Mouse (Mus musculus) hindbrain, embryonic 15.5 days (tissue): ENCODE data around the gene B3gnt6. TPM values are rescaled to one million over a fixed set of nuclear protein-coding genes. Genes with fewer than 3 reads are reported as not detected.

Experiments
- ATAC-seq: fragments of 200-750 bp; cut with Nextera tagmentation; 2 replicates; pipeline ENCODE4 v1.8.0; 2017; ENCODE audit warnings: low read depth, moderate number of reproducible peaks, moderate TSS enrichment; ENCODE audit not compliant: low FRiP score
- H3K27ac ChIP-seq: fragments of 300-500 bp; sonication (generic); replicated peaks from 2 replicates; pipeline ENCODE4 v1.5.1; 2015; ENCODE audit warnings: mild to moderate bottlenecking, inconsistent platforms
- H3K27me3 ChIP-seq: fragments of 300-500 bp; sonication (generic); 2 replicates; pipeline ENCODE4 v1.6.1; 2015; ENCODE audit warnings: control low read depth, inconsistent platforms
- H3K36me3 ChIP-seq: fragments of 300-500 bp; sonication (generic); 2 replicates; pipeline ENCODE4 v1.6.1; 2015; ENCODE audit warnings: control low read depth, inconsistent platforms
- H3K4me1 ChIP-seq: fragments of 300-500 bp; sonication (generic); replicated peaks from 2 replicates; pipeline ENCODE4 v1.6.1; 2015; ENCODE audit warnings: control low read depth, inconsistent platforms
- H3K4me2 ChIP-seq: fragments of 300-500 bp; sonication (generic); 2 replicates; pipeline ENCODE4 v1.6.1; 2015; ENCODE audit warnings: moderate library complexity, mild to moderate bottlenecking, inconsistent platforms
- H3K4me3 ChIP-seq: fragments of 300-500 bp; sonication (generic); 2 replicates; pipeline ENCODE4 v1.5.1; 2015; ENCODE audit warnings: mild to moderate bottlenecking, inconsistent platforms
- H3K9ac ChIP-seq: fragments of 300-500 bp; sonication (generic); 2 replicates; pipeline ENCODE4 v1.6.1; 2015; ENCODE audit warnings: inconsistent platforms
- H3K9me3 ChIP-seq: fragments of 300-500 bp; sonication (generic); 2 replicates; pipeline ENCODE4 v1.6.1; 2016; ENCODE audit warnings: control low read depth, inconsistent platforms
- WGBS: fragments of 180-500 bp; shearing (Covaris S2); methylation state at CpG from one replicate; pipeline ENCODE4 v1.1.7; 2015; 5-methylcytosine and 5-hydroxymethylcytosine counted together
- polyA plus RNA-seq: library from polyadenylated mRNA; unstranded; fragments of >200 nt; fragmentation: Nextera tagmentation; extraction: Ambion mirVana; gene quantifications from 2 replicates; pipeline ENCODE4 v1.2.1, GENCODE M21; 2015

Gene B3gnt6
- polyA plus RNA-seq = 0.31 and 0.45 TPM in 2 replicates

- Histone ChIP-seq H3K9ac (no peak within 1 kb of the TSS), H3K27me3 (peaks cover 28% of the 10 kb centered on the region), H3K4me3 (no peak within 1 kb of the TSS), H3K4me1 (peaks cover 2% of the 10 kb centered on the region), H3K36me3 (no peaks in the 10 kb centered on the region), H3K4me2 (no peak within 1 kb of the TSS), H3K9me3 (no peaks in the 10 kb centered on the region), H3K27ac (no peak within 1 kb of the TSS)
- WGBS = 96% methylated on average over 4 of the region's 4 CpGs
- ATAC-seq = no peak
Measured at GRCm38 (mm10) chr7:98199381-98199780, at the start of gene B3gnt6. TSS of gene B3gnt6 (minus strand) at chr7:98199481.

- ATAC-seq = no peak
- Histone ChIP-seq H3K4me1 (no peaks in the 10 kb centered on the region), H3K4me2 (no peak overlapping the region), H3K36me3 (no peaks in the 10 kb centered on the region), H3K9ac (no peak overlapping the region), H3K9me3 (no peaks in the 10 kb centered on the region), H3K27ac (no peak overlapping the region), H3K4me3 (no peak overlapping the region), H3K27me3 (no peaks in the 10 kb centered on the region)
- 77% methylated on average over 3 of the region's 3 CpGs for WGBS
Measured at GRCm38 (mm10) chr7:98236686-98237359, 37.5 kb upstream of the B3gnt6 start.

- H3K9me3 ChIP-seq = no peaks in the 10 kb centered on the region
- no peaks in the 10 kb centered on the region for H3K4me1 ChIP-seq
- no peak overlapping the region for H3K4me3 ChIP-seq
- WGBS = 96% methylated on average over 4 of the region's 4 CpGs
- H3K27ac ChIP-seq = no peak overlapping the region
- H3K27me3 ChIP-seq = no peaks in the 10 kb centered on the region
- no peaks in the 10 kb centered on the region; the same call in 1 of the 2 replicates for H3K36me3 ChIP-seq
- no peak overlapping the region for H3K9ac ChIP-seq
- no peak overlapping the region for H3K4me2 ChIP-seq
- ATAC-seq = no peak
Measured at GRCm38 (mm10) chr7:98223796-98224195, 24.5 kb upstream of the B3gnt6 start.

- Histone ChIP-seq H3K9ac (no peak overlapping the region), H3K27ac (no peak overlapping the region), H3K4me1 (no peaks in the 10 kb centered on the region), H3K36me3 (no peaks in the 10 kb centered on the region; the same call in 1 of the 2 replicates), H3K27me3 (no peaks in the 10 kb centered on the region), H3K9me3 (no peaks in the 10 kb centered on the region), H3K4me3 (no peak overlapping the region), H3K4me2 (no peak overlapping the region)
- no peak for ATAC-seq
Measured at GRCm38 (mm10) chr7:98216713-98217112, 17.4 kb upstream of the B3gnt6 start.

- Histone ChIP-seq H3K4me3 (no peak overlapping the region), H3K27me3 (0 out of 2 replicates have a peak, but pooled peaks cover 6% of the 10 kb centered on the region), H3K27ac (no peak overlapping the region), H3K36me3 (no peaks in the 10 kb centered on the region), H3K4me2 (no peak overlapping the region), H3K4me1 (no peaks in the 10 kb centered on the region), H3K9ac (no peak overlapping the region), H3K9me3 (no peaks in the 10 kb centered on the region)
- WGBS = 69% methylated on average over 4 of the region's 4 CpGs
- no peak for ATAC-seq
Measured at GRCm38 (mm10) chr7:98202946-98203345, 3.7 kb upstream of the B3gnt6 start.

GRCm38 (mm10) chr7:98201493-98202028 lies 2.3 kb upstream of the B3gnt6 start:
- no peak for ATAC-seq

GRCm38 (mm10) chr7:98200396-98200795 lies 1.1 kb upstream of the B3gnt6 start:
- ATAC-seq = no peak
- WGBS = 93% methylated on average over 3 of the region's 3 CpGs

More at GRCm38 (mm10) chr7:98201493-98202028, 2.3 kb upstream of the B3gnt6 start:
- Histone ChIP-seq H3K36me3 (no peaks in the 10 kb centered on the region), H3K4me1 (no peaks in the 10 kb centered on the region), H3K27me3 (peaks cover 13% of the 10 kb centered on the region), H3K4me2 (no peak overlapping the region), H3K9me3 (no peaks in the 10 kb centered on the region), H3K9ac (no peak overlapping the region), H3K4me3 (no peak overlapping the region), H3K27ac (no peak overlapping the region)
- WGBS = 88% methylated on average over 5 of the region's 5 CpGs

GRCm38 (mm10) chr7:98195151-98195801 lies 4.0 kb downstream of the B3gnt6 start:
- WGBS = 56% methylated on average over 10 of the region's 10 CpGs

More at GRCm38 (mm10) chr7:98200396-98200795, 1.1 kb upstream of the B3gnt6 start:
- no peaks in the 10 kb centered on the region for H3K36me3 ChIP-seq
- no peak overlapping the region for H3K4me3 ChIP-seq
- peaks cover 23% of the 10 kb centered on the region for H3K27me3 ChIP-seq
- H3K9me3 ChIP-seq = no peaks in the 10 kb centered on the region
- no peak overlapping the region for H3K9ac ChIP-seq
- no peak overlapping the region for H3K27ac ChIP-seq
- no peak overlapping the region for H3K4me2 ChIP-seq
- H3K4me1 ChIP-seq = no peaks in the 10 kb centered on the region

GRCm38 (mm10) chr7:98194026-98194792 lies 5.1 kb downstream of the B3gnt6 start:
- H3K4me2 ChIP-seq = peak overlapping the region; percentile 95
- H3K27me3 ChIP-seq = peaks cover 53% of the 10 kb centered on the region
- H3K4me3 ChIP-seq = peak overlapping the region; percentile 46
- peak overlapping the region; percentile 41 for H3K9ac ChIP-seq
- peak; percentile 59 for ATAC-seq
- H3K9me3 ChIP-seq = no peaks in the 10 kb centered on the region
- H3K27ac ChIP-seq = no peak overlapping the region
- WGBS = 2% methylated on average over 61 of the region's 61 CpGs
- H3K4me1 ChIP-seq = peaks cover 18% of the 10 kb centered on the region
- H3K36me3 ChIP-seq = no peaks in the 10 kb centered on the region

More at GRCm38 (mm10) chr7:98195151-98195801, 4.0 kb downstream of the B3gnt6 start:
- Histone ChIP-seq H3K4me3 (no peak overlapping the region), H3K4me2 (no peak overlapping the region), H3K4me1 (peaks cover 18% of the 10 kb centered on the region), H3K36me3 (no peaks in the 10 kb centered on the region), H3K9me3 (no peaks in the 10 kb centered on the region), H3K27ac (no peak overlapping the region), H3K27me3 (peaks cover 53% of the 10 kb centered on the region), H3K9ac (no peak overlapping the region)
- no peak for ATAC-seq

GRCm38 (mm10) chr7:98193515-98194025 lies 5.7 kb downstream of the B3gnt6 start:
- WGBS = 3% methylated on average over 36 of the region's 36 CpGs
- H3K9me3 ChIP-seq = no peaks in the 10 kb centered on the region
- no peaks in the 10 kb centered on the region for H3K36me3 ChIP-seq
- no peak overlapping the region for H3K27ac ChIP-seq
- peaks cover 51% of the 10 kb centered on the region for H3K27me3 ChIP-seq
- H3K9ac ChIP-seq = peak overlapping the region; percentile 41
- peak; percentile 73 for ATAC-seq
- H3K4me3 ChIP-seq = peak overlapping the region; percentile 46
- peaks cover 18% of the 10 kb centered on the region for H3K4me1 ChIP-seq
- H3K4me2 ChIP-seq = peak overlapping the region; percentile 95

- WGBS = 71% methylated on average over 17 of the region's 17 CpGs
- Histone ChIP-seq H3K9me3 (no peaks in the 10 kb centered on the region), H3K9ac (no peak overlapping the region), H3K36me3 (no peaks in the 10 kb centered on the region), H3K4me3 (no peak overlapping the region), H3K4me1 (peaks cover 18% of the 10 kb centered on the region), H3K4me2 (no peak overlapping the region), H3K27ac (no peak overlapping the region), H3K27me3 (peaks cover 42% of the 10 kb centered on the region)
- no peak for ATAC-seq
Measured at GRCm38 (mm10) chr7:98191571-98192250, 7.6 kb downstream of the B3gnt6 start.
